Mouse (Mus musculus) midbrain, embryonic 12.5 days (tissue): ENCODE measurements around the gene Rbm20. TPM values are rescaled to one million over a fixed set of nuclear protein-coding genes. Genes with fewer than 3 reads are reported as not detected.
"Not testable (repeated sequence)": the region's sequence is repeated elsewhere in the genome, so short reads cannot be mapped to it uniquely, and the experiment has no call there.

Experiments used
- ATAC-seq: fragments of 200-750 bp; cut with Nextera tagmentation; 2 replicates; pipeline ENCODE4 v1.8.0; 2017; ENCODE audit warnings: low read depth, moderate TSS enrichment, moderate library complexity; ENCODE audit not compliant: low FRiP score
- H3K27ac ChIP-seq: fragments of 300-500 bp; sonication (generic); replicated peaks from 2 replicates; pipeline ENCODE4 v1.5.1; 2016; ENCODE audit warnings: mild to moderate bottlenecking
- H3K27me3 ChIP-seq: fragments of 300-500 bp; sonication (generic); 2 replicates; pipeline ENCODE4 v1.6.1; 2016; ENCODE audit warnings: mild to moderate bottlenecking
- H3K36me3 ChIP-seq: fragments of 300-500 bp; sonication (generic); 2 replicates; pipeline ENCODE4 v1.6.1; 2016
- H3K4me1 ChIP-seq: fragments of 300-500 bp; sonication (generic); 2 replicates; pipeline ENCODE4 v1.6.1; 2016
- H3K4me2 ChIP-seq: fragments of 300-500 bp; sonication (generic); replicated peaks from 2 replicates; pipeline ENCODE4 v1.6.1; 2016; ENCODE audit warnings: mild to moderate bottlenecking, moderate library complexity
- H3K4me3 ChIP-seq: fragments of 300-500 bp; sonication (generic); 2 replicates; pipeline ENCODE4 v1.5.1; 2016; ENCODE audit warnings: mild to moderate bottlenecking
- H3K9ac ChIP-seq: fragments of 300-500 bp; sonication (generic); replicated peaks from 2 replicates; pipeline ENCODE4 v1.6.1; 2016; ENCODE audit warnings: mild to moderate bottlenecking, moderate library complexity
- H3K9me3 ChIP-seq: fragments of 300-500 bp; sonication (generic); 2 replicates; pipeline ENCODE4 v1.6.1; 2016; ENCODE audit warnings: mild to moderate bottlenecking
- WGBS: fragments of 180-500 bp; shearing (Covaris S2); methylation state at CpG from one replicate; pipeline ENCODE4 v1.1.7; 2016; 5-methylcytosine and 5-hydroxymethylcytosine counted together
- polyA plus RNA-seq: library from polyadenylated mRNA; unstranded; fragments of >200 nt; fragmentation: Nextera tagmentation; extraction: Ambion mirVana; gene quantifications from 2 replicates; pipeline ENCODE4 v1.2.1, GENCODE M21; 2016

Gene Rbm20
- polyA plus RNA-seq, 1 experiment from 2014 or later, result 1.3 TPM

DNA sequence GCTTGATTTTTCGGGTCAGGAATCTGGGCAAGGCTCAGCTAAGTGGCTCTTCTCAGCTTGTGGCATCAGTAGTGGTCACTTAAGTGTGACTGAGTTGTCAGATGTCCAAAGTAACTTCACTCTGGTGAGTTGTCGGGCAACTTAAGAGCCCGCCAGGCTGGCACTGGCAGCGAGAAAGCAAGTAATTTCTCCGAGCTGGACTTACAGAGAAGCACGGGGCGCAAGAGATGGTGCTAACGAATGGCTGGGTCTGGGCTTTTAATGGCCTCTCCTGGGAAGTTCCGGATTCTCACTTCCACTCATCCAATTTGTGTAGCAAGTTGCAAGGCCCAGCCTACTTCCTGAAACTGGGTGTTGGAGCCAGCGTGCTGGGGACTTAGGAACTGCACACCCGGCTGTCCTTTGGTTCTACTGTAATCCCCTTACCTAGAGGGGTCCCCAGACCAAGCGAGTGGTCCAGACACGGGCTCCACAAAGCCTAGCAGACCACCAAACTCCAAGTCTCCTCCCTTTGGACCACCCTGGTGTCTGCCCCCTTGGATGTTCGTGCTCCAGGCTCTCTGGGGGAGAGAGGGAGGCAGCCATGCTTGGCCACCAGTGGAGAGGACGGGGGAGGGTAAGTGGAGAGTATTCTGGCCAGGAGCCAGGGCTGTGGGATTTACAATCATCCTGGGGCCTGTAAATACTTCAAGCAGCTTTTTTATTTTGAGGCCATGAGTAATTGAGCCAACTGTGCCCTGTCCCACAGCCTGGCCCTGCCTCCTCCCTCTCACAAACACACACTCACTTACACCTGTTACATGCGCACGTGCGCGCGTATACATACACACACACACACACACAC lies 23.3 kb upstream of the Rbm20 start:
- Histone ChIP-seq H3K4me1 (peaks cover 22% of the 10 kb centered on the region), H3K9ac (no peak overlapping the region), H3K36me3 (no peaks in the 10 kb centered on the region), H3K4me2 (no peak overlapping the region), H3K4me3 (no peak overlapping the region), H3K27ac (no peak overlapping the region), H3K9me3 (no peaks in the 10 kb centered on the region), H3K27me3 (peaks cover 6% of the 10 kb centered on the region; the same call in 1 of the 2 replicates)
- 68% methylated on average over 20 of the region's 20 CpGs for WGBS
- peak; percentile 48 for ATAC-seq

- not testable (repeated sequence) for H3K4me3 ChIP-seq, H3K27ac ChIP-seq, ATAC-seq, H3K9ac ChIP-seq, H3K4me2 ChIP-seq, H3K36me3 ChIP-seq, H3K9me3 ChIP-seq, H3K27me3 ChIP-seq
- peaks cover 19% of the 10 kb centered on the region for H3K4me1 ChIP-seq
- WGBS, result 92% methylated on average over 10 of the region's 11 CpGs
These were observed 20.7 kb upstream of the Rbm20 start for GRCm38 (mm10) chr19:53656443-53656842.

DNA sequence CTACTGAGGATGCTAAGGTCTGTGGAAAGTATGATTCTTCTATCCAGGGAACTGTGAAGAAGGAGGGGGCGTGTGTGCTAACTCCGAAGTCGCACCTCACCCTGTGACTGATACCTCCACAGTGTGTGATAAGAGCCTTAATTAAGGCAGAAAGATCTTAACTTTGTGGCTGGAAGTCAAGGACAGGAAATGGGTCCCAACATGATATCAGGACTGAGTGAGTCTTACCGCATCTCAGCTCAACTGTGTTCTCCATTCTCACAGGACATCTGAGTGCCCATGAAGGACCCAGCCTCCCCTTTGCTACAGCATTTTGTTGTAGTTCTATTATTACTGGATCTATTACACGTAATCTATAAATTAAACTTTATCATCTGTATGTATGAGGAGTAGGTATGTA lies 19.7 kb upstream of the Rbm20 start:
- ATAC-seq, result no peak
- H3K27me3 ChIP-seq, result peaks cover 6% of the 10 kb centered on the region; the same call in 1 of the 2 replicates
- 93% methylated on average over 5 of the region's 5 CpGs for WGBS
- no peak overlapping the region for H3K4me2 ChIP-seq
- no peak overlapping the region for H3K27ac ChIP-seq
- peaks cover 18% of the 10 kb centered on the region for H3K4me1 ChIP-seq
- no peak overlapping the region for H3K9ac ChIP-seq
- H3K4me3 ChIP-seq, result no peak overlapping the region
- no peaks in the 10 kb centered on the region for H3K36me3 ChIP-seq
- H3K9me3 ChIP-seq, result no peaks in the 10 kb centered on the region

DNA sequence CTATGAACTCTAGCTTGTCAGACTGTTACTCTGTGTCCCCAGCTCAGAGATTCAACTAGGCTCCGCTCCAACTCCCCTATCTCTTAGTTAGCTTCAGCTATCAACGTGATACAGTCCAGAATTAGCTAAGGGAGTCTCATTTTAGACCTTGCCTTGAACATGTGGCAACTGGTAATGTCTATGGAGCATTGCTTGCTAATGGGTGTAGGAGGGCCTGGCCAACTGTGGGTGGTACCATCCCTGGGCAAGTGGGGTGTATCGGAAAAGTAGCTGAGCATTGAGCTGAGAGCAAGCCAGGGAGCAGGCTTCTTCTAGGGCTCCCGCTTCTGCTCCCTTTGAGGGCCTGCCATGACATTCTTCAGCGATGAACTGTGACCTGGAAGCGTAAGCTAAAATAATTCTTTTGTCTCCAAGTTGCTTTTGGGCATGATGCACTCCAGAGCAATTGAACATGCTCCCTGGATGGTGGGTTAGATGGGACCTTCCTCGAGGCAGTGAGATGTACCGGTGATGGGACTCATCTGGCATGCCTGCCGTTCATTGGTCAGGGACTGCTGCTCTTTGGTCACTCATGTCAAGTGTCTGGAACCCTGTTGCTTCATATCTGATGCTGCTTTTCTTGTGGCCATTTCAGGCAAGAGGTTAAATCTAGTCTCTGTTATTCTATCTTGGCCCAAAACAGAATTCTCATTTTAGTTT lies 16.2 kb upstream of the Rbm20 start:
- H3K9me3 ChIP-seq, result no peaks in the 10 kb centered on the region
- peaks cover 6% of the 10 kb centered on the region; the same call in 1 of the 2 replicates for H3K27me3 ChIP-seq
- no peak overlapping the region for H3K4me2 ChIP-seq
- H3K4me1 ChIP-seq, result peaks cover 6% of the 10 kb centered on the region; the same call in 1 of the 2 replicates
- 84% methylated on average over 9 of the region's 9 CpGs for WGBS
- no peaks in the 10 kb centered on the region for H3K36me3 ChIP-seq
- no peak overlapping the region for H3K9ac ChIP-seq
- H3K4me3 ChIP-seq, result no peak overlapping the region
- no peak overlapping the region for H3K27ac ChIP-seq
- ATAC-seq, result no peak

- Histone ChIP-seq H3K27me3 (peaks cover 6% of the 10 kb centered on the region; the same call in 1 of the 2 replicates), H3K36me3 (no peaks in the 10 kb centered on the region), H3K9me3 (no peaks in the 10 kb centered on the region), H3K4me1 (peaks cover 6% of the 10 kb centered on the region; the same call in 1 of the 2 replicates), H3K27ac (no peak overlapping the region), H3K4me2 (no peak overlapping the region), H3K9ac (no peak overlapping the region), H3K4me3 (no peak overlapping the region)
- ATAC-seq, result peak; percentile 34; the same call in 1 of the 2 replicates
- 41% methylated on average over 14 of the region's 14 CpGs for WGBS
These were observed 15.0 kb upstream of the Rbm20 start for GRCm38 (mm10) chr19:53661938-53662722.

GRCm38 (mm10) chr19:53664831-53665230 lies 12.3 kb upstream of the Rbm20 start:
- ATAC-seq, result no peak
- no peaks in the 10 kb centered on the region for H3K36me3 ChIP-seq
- no peak overlapping the region for H3K27ac ChIP-seq
- no peak overlapping the region for H3K9ac ChIP-seq
- H3K4me1 ChIP-seq, result peaks cover 6% of the 10 kb centered on the region; the same call in 1 of the 2 replicates
- 90% methylated on average over 9 of the region's 9 CpGs for WGBS
- H3K27me3 ChIP-seq, result 0 out of 2 replicates have a peak, but pooled peaks cover 4% of the 10 kb centered on the region
- H3K9me3 ChIP-seq, result no peaks in the 10 kb centered on the region
- no peak overlapping the region for H3K4me3 ChIP-seq
- H3K4me2 ChIP-seq, result no peak overlapping the region

DNA sequence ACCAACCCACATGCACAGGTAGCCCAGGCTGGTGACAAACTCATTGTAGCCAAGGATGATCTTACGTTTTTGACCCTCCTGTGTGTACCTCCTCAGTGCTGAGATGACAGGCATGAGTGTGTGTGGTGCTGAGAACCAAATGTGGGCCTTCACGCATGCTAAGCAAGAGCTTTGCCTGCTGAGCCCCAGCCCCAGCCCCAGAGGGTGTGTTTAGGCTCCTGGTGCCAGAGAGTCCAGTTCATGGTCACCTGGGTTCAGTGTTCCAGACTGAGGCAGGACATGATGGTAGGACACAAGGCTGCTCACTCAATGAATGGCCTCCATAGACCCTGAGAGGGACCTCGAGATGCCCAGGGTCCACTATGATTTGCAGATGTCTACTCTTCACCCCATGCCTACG lies 11.7 kb upstream of the Rbm20 start:
- 83% methylated on average over 4 of the region's 4 CpGs for WGBS
- no peak for ATAC-seq
- Histone ChIP-seq H3K9me3 (no peaks in the 10 kb centered on the region), H3K27ac (no peak overlapping the region), H3K4me3 (no peak overlapping the region), H3K4me1 (peaks cover 8% of the 10 kb centered on the region; the same call in 1 of the 2 replicates), H3K27me3 (0 out of 2 replicates have a peak, but pooled peaks cover 8% of the 10 kb centered on the region), H3K36me3 (no peaks in the 10 kb centered on the region), H3K9ac (no peak overlapping the region), H3K4me2 (no peak overlapping the region)

- Histone ChIP-seq H3K27ac (no peak overlapping the region), H3K4me2 (no peak overlapping the region), H3K4me3 (no peak overlapping the region), H3K9me3 (no peaks in the 10 kb centered on the region), H3K4me1 (peaks cover 19% of the 10 kb centered on the region), H3K27me3 (0 out of 2 replicates have a peak, but pooled peaks cover 8% of the 10 kb centered on the region), H3K36me3 (no peaks in the 10 kb centered on the region), H3K9ac (no peak overlapping the region)
- no peak for ATAC-seq
- WGBS, result 61% methylated on average over 8 of the region's 8 CpGs
These were observed 10.4 kb upstream of the Rbm20 start for GRCm38 (mm10) chr19:53666708-53667107.

GRCm38 (mm10) chr19:53668821-53669220 lies 8.3 kb upstream of the Rbm20 start:
- Histone ChIP-seq H3K4me2 (no peak overlapping the region), H3K9me3 (no peaks in the 10 kb centered on the region), H3K36me3 (no peaks in the 10 kb centered on the region), H3K27ac (no peak overlapping the region), H3K4me1 (peaks cover 13% of the 10 kb centered on the region), H3K9ac (no peak overlapping the region), H3K4me3 (no peak overlapping the region), H3K27me3 (peaks cover 14% of the 10 kb centered on the region)
- 88% methylated on average over 7 of the region's 7 CpGs for WGBS
- no peak for ATAC-seq

DNA sequence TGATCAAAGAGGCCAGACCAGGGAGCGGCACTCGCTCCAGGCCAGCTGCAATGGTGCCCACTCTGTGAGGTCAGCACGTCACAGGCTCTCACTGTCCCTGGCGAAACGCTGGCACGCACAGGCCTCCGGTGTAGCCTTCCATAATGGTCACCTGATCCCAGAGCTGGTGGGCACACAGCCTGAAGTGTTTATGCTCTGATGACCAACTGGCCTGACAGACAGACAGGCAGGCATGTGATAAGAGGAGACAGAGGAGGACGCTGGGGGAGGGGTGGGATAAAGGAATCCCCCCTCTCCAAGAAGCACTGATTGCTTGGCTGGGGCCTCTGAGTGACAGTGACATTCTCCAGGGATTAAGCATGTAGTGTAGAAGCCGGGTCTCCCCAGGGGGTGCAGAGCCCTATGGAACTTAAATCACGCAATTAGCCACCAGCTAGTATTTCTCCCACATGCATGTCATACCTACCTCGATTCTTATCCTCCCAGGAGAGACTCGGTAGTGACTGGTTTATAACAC lies 6.4 kb upstream of the Rbm20 start:
- Histone ChIP-seq H3K4me2 (peak overlapping the region; percentile 10; the same call in 1 of the 2 replicates), H3K4me3 (no peak overlapping the region), H3K9ac (no peak overlapping the region), H3K4me1 (peaks cover 13% of the 10 kb centered on the region), H3K36me3 (no peaks in the 10 kb centered on the region), H3K9me3 (no peaks in the 10 kb centered on the region), H3K27me3 (peaks cover 33% of the 10 kb centered on the region), H3K27ac (no peak overlapping the region)
- 29% methylated on average over 12 of the region's 12 CpGs for WGBS
- ATAC-seq, result peak; percentile 76

- Histone ChIP-seq H3K36me3 (no peaks in the 10 kb centered on the region), H3K4me3 (no peak overlapping the region), H3K4me2 (no peak overlapping the region), H3K4me1 (peaks cover 18% of the 10 kb centered on the region), H3K27ac (no peak overlapping the region), H3K9ac (no peak overlapping the region), H3K27me3 (peaks cover 40% of the 10 kb centered on the region), H3K9me3 (no peaks in the 10 kb centered on the region)
- 56% methylated on average over 3 of the region's 3 CpGs for whole genome bisulfite sequencing
- no peak for ATAC-seq
These were observed 5.7 kb upstream of the Rbm20 start for GRCm38 (mm10) chr19:53671432-53671831.
